Mouse (Mus musculus) cerebellum, adult 8-10 months (tissue): Measurements from ENCODE around the gene Ly75.

Experiments
- DNase-seq: peaks from one replicate; pipeline ENCODE4 v3.0.0; 2022

The Ly75 gene

DNA sequence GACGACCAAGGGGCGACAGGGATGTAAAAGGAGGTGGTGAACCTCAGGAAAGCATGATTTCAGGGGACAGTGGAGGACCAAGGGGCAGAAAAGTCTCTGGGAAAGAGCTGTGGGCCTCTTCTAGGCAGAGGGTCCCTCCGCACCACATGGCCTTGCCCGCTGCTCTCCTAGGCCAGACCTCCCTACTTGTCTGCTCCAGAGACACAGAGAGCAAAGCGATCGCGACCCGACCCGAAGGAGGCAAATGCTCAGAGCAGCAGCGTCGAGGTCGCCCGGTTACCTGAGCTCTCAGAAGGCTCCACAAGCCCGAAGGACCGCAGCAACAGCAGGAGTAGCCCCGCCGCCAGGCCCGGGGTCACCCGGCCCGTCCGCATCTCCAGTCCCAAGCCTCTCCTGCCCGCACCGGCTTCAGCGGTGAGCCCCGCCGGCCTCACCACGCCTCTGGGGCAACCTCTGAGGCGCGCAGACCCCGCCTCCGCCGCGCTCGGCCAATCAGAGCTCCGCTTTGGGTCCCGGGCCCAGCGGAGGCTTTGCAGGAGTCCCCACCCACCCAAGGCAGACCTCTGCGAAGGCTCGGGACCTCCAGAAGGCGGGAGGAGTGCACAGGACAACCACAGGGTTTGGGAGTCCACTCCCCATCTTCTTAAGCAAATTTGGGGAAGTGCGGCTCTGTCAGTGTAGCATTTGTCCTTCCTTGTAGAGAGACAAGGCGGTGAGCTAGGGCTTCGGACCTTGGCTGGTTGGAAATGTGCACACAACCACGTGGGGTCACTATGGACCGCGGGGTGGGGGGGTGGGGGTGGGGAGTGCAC lies at the start of gene Ly75:
Gene Ly75 (minus strand): TSS at position 446 of the 812 bp plus-strand sequence.
- DNase-seq: peak; percentile 34

DNA sequence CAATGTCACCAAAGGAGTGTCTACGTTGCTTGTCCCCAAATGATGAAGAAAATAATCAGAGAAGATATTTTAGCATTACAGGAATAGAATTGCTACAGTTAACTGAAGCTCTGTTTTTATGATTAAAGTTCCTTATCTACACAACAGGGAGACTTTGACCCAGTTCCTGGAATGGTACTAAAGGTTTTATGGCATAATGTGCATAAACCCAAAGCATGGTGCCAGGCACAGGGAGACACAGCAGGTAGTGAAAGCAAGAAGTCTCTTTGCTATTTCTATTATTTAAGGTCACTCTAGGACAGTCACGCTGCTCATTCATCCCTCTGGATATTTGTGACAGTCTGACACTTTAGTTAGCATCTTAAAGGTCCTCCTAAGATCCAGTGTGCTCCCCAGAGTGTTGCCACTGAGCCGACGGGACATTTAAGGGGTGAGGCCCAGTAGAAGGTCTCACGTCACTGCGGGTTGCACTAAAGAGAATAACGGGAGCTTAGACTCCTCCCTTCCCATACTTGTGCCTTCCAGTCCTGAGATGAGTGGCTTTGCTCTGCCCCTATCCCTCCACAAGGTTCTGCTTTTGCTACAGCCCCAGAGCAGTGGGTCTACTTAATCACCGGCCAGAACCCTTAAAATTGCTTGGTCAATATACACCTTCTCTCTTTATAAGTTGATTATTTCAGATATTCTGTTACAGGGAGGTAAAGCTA lies 47.4 kb upstream of the Ly75 start:
- DNase-seq: no peak

DNA sequence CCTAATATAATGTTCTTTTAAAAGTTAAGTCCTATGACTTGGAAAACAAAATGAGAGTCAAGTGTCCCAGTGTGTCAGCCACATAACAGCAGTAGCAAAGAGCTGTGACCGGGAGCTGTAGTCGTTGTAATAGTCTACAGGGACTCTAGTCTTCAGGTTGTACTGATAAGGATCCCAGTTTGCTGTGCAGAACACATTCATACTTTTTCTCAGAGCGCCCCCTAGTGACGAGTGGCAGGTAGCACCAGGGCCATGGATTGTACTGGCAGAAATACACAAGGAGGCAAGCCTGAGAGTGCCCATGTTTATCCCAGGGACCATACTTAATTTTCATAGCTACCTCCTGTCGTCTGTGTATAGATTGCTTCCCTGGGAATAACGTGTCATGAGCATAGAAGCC lies 35.0 kb upstream of the Ly75 start:
- peak; percentile 53 for DNase-seq

DNA sequence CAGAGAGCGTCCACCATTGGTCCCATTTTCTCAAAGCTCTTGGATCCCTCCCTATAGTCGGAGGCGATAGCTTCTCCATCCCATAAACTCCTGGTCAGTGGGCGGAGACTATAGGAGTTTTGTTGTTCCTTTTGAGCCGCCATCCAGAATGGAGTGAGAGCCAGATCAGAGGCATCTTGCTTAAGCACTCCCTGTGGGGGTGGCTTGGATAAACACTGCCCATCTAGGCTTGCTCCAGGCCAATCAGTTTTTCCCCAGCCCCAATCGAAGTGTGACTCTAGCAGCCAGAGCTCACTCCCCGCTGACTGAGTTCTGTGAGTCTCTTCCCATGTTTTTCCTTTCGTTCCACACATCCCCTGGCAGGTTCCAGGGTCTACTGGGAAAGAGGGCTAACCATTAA lies 31.2 kb upstream of the Ly75 start:
- no peak for DNase-seq

DNA sequence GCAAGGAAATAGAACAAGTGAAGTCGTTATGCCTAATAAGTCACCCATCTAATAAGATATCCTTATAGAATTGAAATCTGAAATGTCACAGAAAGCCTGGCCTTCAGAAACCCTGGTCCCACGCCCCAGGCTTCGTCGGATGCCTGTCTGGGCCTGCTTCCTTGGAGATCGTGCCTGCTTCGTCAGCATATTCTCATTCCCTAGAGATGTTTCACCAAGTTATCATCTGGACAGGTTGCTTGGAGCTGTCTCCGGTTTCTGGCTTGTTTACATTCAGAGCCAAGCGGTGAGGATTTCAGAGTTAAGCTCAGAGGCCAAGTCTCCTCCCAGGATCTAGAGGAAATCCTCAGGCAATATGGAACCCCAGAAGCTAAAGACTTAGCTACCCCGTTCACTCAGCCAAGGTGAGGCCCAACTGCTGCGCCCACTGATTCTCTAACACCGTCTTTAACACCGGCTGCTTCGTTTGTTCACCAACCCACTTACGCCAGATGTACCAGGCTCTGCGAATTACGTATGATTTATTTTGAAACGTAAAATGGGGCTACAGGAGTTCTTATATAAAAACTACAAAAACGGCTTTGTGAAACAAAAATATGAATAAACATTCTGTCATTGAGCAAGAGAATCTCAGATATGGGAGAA lies 30.0 kb upstream of the Ly75 start:
- no peak for DNase-seq

DNA sequence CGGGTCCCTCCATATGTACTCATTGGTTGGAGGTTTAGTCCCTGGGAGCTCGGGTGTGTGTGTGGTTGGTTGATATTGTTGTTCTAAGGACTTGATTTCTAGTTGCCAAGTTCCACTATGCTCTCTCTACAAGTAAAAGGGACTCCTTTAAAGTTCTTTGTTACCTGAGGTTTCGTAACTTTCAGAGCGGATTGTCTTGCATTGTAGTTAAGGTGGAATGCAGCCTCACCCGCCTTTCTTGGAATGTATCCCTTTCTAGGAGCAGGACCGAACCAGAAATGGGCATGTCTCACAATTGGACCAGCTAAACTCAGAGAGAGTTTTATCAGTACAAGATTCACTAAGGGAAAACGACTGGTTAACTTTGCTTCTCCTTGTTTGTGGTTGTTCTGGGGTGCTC lies 28.1 kb upstream of the Ly75 start:
- DNase-seq: no peak

DNA sequence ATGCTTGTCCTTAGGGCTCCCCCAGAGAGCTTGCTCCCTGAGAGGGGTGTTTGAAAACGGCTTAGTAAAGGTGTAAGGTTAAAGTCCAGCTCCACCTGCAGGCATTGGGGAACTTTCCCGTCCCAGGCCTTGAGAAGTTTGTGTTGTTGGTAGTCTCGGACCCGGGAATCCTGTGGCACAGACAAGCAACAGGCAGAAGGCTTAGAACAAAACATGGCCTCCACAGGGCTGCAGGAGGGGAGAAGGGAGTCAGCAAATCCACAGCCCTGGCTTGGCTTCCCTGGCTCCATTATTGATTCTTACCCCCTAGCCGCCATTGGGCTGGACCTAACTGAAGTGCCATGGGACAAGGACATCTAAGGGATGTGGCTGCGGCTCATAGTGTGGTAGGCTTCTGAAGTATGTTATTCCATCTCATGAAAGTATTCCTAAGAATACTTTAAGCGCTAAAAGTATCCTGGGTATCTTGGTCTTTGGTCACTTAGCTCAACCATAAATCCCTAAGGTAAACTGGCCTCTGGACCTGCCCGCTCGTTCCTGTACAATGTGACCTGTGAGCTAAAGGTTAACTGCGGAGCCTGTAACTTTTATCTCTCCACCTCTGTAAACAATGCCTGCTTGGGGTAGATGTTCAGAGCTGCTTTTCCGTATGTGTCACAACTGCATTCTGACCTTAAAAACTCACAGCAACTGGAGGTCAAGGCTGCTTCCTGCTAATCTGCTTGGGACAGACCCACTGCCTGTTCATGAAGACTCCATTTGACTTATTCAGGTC lies 27.1 kb upstream of the Ly75 start:
- DNase-seq: no peak

DNA sequence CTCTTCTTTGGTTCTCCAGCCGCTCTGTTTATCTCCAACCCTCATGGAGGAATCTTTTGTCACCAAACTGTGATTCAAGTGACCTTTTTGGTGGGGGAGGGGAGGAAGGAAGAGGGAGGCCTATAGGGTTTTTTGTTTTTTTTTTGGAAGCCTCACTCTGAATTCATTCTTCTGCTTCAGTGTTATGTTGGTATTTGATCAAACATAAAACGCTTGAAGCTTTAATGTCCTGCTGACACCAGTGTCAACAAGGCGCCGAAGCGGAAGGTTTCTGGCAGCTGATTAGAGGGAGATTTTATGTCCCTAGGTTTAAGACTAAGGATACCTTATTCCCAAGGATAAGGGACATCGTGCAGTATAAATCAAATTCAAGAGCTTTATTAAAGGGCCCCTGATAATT lies 26.1 kb upstream of the Ly75 start:
- DNase-seq: no peak

DNA sequence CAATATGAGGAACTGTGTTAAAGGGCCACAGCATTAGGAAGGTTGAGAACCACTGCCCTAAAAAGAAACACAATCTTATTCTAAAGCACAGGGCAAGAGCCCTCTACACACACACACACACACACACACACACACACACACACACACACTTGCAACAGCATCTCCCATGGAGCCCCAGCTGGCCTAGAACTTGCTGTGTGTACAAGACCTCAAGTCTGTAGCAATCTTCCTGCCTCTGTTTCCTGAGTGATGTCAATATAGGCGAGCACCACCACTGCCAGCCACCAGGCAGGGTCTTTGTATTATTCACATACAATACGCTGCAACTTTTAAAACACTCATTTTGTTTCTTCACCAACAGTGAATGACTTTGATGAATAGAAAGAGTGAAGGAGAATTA lies 24.3 kb upstream of the Ly75 start:
- DNase-seq: no peak

DNA sequence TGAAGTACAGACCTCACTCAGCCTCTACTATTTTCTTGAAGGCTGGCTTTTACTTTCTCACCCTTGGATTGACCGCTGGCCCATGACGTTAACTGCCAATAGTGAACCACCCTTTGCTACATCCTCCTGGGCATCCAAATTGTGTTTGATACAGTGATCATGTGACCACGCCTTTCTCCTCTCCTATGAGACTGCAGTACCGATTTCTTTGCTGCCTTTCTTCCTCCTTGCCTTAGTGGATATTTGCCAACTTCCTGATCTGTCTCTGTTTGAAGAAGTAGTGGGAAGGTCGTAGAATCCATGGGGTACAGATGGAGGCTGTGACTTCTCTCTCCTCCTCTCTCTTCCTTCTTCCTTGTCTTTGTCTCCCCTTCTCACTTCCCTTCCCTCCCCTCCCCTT lies 22.3 kb upstream of the Ly75 start:
- DNase-seq: no peak

DNA sequence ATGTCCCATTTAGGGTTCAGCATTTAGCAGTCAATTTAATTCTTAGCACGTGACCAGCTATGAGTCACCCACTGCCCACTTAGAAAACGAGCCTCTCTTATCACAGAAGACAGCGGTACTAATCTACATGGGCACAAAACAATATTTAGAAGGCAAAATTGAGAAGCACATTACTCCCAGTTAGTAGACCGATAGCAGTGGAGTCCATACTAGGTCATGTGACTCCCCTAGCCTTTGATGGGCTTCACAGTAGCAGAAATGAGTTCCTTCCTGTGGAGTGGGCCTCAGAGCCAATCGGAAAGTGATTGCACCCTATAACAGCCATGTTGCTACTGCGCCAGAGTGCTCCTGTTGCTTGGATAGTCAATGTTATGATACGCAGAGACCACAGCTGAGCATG lies 21.7 kb upstream of the Ly75 start:
- DNase-seq: no peak

DNA sequence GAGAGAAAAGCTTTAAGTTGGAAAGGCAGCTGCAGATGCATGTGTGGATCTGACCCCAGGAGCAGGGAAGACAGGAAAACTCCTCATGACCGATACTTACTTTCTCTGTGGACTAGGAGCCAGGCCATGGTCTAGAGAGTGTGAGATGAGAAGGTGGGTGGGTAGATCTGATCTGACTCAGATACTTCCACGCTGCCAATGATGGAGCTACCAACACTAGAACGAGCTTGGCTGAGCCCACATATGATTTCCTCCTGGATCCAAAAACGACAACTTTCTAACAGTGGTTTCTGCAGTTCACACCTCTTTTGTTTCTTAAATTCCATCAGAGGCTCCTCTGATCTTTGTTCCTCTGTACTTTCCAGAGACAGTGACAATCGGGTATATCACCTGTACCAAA lies 18.6 kb upstream of the Ly75 start:
- no peak for DNase-seq

DNA sequence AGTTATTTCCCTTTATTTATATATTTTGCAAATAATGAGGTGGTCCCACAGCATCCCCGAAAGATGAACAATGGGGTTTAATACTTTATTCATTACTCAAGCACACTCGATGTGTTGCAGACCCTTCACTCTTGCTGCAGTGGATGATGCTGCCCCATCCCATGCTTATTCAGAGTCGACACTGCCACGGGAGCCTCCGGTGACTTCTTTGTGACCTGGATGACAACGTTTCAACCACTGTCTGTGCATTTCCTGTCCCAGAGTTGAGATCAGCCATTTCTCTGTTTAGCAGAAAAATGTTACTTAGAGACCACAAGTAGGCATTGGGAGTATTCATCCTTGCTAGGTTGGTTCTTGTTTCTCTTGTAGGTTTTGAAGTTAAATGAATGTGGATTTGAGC lies 10.7 kb upstream of the Ly75 start:
- no peak for DNase-seq

DNA sequence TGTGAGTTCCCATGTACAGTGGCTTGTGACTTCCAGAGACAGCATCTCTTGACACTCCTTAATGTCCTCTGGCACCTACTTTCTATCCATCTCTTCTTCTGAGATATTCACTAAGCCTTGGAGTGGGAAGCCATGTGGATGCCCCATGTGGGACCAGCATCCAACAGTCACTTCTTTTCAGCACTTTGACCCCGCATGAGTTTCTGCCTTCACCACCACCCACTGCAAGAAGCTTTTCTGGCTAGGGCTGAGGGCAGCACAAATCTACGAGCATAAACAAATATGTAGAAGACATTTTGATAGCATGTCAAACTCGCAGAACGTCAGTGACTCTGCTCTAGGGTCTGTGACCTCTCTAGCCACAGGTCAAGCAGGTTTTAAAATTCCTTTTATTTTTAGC lies 9.2 kb upstream of the Ly75 start:
- DNase-seq: no peak

DNA sequence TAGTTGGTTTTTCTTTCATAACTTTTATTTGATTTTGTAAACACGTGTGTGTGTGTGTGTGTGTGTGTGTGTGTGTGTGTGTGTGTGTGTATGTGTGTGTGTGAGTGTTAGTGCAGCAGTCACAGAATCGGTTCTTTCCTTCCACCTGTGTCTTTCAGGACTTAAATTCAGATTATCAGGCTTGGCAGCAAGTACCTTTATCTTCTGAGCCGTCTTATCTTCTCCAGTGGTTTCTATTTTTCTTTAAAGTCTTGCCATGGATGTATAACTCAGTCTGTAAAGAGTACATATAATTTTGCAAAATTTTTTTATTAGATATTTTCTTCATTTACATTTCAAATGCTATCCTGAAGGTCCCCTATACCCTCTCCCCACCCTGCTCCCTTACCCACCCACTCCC lies 4.3 kb upstream of the Ly75 start:
- DNase-seq: no peak

DNA sequence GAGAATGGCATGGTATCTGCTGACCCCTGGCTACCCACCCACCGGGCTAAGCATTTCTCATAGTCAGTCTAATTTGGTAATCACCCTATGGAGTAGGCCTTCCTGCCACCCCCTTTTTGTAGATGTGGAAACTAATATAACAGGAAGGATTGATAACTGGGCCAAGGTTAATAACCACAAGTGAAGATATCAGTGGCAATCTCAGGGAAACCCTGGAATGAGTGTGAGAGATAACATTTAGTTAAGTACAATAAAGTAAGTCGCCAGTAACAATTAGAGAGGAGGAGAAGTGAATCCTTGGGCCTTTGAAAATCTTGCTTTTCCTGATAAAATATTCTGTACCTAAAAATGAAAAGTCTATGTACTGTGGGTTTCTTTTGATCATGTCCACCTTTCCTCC lies 3.7 kb upstream of the Ly75 start:
- no peak for DNase-seq

DNA sequence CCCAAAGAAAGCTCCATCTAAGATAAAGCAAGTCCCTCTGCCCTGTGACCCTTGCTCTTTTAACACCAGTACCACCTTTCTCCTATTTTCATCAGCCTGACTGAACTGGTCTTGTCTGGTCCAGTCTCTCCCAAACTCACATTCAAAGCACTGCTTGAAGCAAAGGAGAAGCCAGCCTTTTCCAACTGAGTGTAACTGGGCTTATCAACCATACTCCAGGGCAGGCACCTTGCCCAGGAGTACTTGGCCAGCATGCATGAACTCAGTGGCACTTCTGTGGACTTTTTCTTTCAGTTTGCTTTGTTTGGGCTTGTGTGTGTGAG lies 1.6 kb upstream of the Ly75 start:
- DNase-seq: no peak

DNA sequence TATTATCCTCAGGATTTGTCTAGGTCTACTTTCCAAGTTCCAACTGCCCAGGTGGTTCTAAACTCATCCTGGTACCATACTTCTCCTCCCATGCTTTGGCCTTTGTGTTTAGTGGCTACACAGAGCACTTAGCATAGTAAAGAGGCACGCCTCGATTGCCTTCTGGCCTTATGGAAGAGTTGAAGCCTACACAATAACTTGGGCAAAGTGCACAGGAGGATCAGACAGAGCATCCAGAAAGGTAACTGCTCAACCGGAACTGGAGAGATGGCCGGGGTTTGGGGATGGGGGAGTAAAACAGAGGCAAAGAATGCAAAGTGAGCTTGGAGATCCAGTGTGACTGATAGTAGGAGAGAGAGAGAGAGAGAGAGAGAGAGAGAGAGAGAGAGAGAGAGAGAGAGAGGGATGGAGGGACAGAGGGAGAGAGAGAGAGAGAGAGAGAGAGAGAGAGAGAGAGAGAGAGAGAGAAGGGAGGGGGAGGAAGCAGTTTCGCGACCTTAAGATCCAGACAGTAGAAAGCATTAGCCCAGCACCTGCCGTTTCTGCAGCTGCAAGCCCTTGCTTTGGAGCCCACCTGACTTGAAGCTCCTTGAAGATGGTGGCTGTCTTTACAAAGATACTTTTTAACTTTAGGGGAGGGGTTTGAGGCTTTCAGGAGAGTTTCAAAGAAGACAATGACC lies 1.1 kb upstream of the Ly75 start:
- DNase-seq: no peak

DNA sequence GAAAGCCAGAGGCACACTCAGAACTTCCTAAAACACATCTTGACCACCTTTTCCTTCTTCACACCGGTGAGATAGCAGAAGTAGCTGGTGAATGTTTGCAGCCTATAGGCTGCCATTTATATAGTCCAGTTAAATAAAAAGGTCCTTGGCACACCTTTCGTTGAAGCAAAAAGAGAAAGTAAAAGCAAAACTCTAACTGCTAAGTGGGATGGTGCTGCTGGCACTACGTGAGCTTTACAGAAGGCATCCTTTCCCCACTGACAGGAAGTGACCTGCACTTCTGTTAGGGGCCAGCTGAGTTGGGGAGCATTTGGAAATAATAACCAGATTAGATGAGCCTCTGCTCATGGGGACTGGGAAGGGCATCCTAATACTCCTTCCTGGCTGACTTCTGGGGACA lies 757 bp downstream of the Ly75 start:
- no peak for DNase-seq

DNA sequence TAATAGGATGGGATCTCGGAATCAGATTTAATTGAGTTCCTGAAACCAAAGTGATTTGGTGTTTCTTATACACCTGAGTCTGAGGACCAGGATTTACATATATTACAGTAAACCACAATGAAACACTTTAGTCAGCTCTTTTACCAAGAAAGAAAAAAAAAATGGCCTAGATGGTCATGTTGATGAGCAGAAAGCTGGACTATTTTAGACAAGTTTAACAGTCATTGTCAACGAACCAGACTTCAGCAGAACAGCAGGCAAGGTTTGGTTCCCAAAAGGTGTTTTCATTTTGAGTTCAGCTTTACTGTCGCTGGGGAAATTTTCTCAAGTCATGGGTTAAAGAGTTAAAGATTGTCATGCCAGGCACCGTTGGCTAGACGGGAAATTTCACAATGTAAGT lies 5.8 kb downstream of the Ly75 start:
- DNase-seq: no peak

DNA sequence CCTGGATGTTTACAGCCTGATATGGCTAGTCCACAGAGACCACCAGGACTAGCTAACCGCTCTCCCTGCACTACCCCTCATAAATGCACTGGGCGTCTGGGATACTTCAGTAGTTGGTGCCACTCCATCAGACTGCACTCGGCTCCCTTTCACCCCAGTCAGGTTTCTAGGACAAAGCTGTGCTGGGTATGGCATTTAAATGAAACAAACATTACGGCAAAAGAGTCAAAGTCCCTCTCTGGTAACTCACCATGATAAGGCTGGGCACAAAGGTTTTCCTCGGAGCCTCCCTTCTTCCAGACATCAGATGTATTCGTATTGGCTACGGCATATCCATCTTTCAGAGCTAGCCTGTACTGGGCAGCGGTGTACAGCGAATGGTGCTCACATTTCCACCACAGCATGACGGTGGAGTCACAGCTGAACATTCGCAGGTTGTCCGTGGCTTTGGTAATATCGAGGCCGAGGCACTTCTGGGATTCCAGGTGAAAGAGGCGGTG lies 7.4 kb downstream of the Ly75 start:
- DNase-seq: no peak

DNA sequence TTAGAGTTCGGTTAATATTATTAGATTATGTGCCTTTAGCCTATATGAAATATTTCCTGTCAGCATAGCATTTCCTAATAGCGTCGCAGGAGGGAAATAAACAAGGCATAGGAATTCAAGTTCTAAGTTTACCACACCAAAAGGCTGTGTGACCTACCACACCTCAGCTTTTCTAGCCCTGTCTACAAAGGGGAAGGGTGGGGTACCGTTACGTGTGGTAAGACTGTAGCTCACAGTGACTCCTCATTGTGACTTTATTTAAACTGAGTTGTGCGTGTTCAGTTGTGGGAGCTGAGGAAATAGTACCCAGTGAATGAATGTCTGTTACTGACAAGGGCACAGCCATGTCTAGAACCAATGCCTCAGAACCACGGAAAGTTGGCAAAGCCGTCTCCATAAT lies 8.0 kb downstream of the Ly75 start:
- DNase-seq: no peak

DNA sequence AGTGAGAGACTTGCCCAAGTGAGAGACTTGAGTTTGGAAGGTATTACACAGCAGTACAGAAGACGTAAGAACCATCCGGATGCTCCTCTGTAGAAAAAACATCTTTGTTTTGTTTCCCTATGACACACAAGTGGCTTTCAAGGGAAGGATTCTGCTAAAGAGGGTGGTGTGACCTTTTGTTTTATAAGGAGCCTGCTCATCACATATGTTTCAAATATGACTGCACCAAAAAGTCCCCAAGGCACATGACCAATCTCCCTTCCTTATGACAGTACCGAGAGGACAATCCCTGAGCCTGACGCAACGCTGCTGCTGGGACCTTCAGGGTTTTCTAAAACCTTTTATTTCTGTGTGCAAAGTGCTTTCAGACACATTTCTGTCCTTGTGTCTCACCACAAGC lies 12.9 kb downstream of the Ly75 start:
- DNase-seq: no peak
